Mouse (Mus musculus) testis, postnatal 14 days (tissue): ENCODE measurements around the gene Ncapd2.
"Not testable (repeated sequence)": the region's sequence is repeated elsewhere in the genome, so short reads cannot be mapped to it uniquely, and the experiment has no call there.

Experiments used
- DNase-seq: peaks from one replicate; pipeline ENCODE4 v3.0.0; 2021; ENCODE audit warnings: low spot score

Ncapd2 gene

GRCm38 (mm10) chr6:125164672-125165327 lies 26.7 kb downstream of the Ncapd2 start:
- DNase-seq = peak; percentile 74

GRCm38 (mm10) chr6:125163801-125164657 lies 27.5 kb downstream of the Ncapd2 start:
- no peak for DNase-seq

- not testable (repeated sequence) for DNase-seq
These were observed 28.7 kb downstream of the Ncapd2 start for GRCm38 (mm10) chr6:125162615-125163305.

GRCm38 (mm10) chr6:125161971-125162370 lies 29.5 kb downstream of the Ncapd2 start:
- DNase-seq = not testable (repeated sequence)

- DNase-seq = peak; percentile 78
These were observed 30.4 kb downstream of the Ncapd2 start for GRCm38 (mm10) chr6:125160854-125161760.

- DNase-seq = no peak
These were observed 31.0 kb downstream of the Ncapd2 start for GRCm38 (mm10) chr6:125160558-125160853.

GRCm38 (mm10) chr6:125159773-125160557 lies 31.5 kb downstream of the Ncapd2 start:
- no peak for DNase-seq

- DNase-seq = no peak
These were observed 32.5 kb downstream of the Ncapd2 start for GRCm38 (mm10) chr6:125158944-125159492.

GRCm38 (mm10) chr6:125156903-125157614 lies 34.4 kb downstream of the Ncapd2 start:
- peak; percentile 59 for DNase-seq

GRCm38 (mm10) chr6:125156491-125156890 lies 35.0 kb downstream of the Ncapd2 start:
- no peak for DNase-seq

- no peak for DNase-seq
These were observed 36.2 kb downstream of the Ncapd2 start for GRCm38 (mm10) chr6:125155262-125155661.

- DNase-seq = no peak
These were observed 37.0 kb downstream of the Ncapd2 start for GRCm38 (mm10) chr6:125154550-125154949.

- DNase-seq = no peak
These were observed 37.8 kb downstream of the Ncapd2 start for GRCm38 (mm10) chr6:125153682-125154081.

- no peak for DNase-seq
These were observed 38.5 kb downstream of the Ncapd2 start for GRCm38 (mm10) chr6:125153018-125153389.

GRCm38 (mm10) chr6:125152212-125153017 lies 39.1 kb downstream of the Ncapd2 start:
- peak; percentile 48 for DNase-seq

GRCm38 (mm10) chr6:125149569-125149950 lies 41.9 kb downstream of the Ncapd2 start:
- no peak for DNase-seq

- no peak for DNase-seq
These were observed 42.5 kb downstream of the Ncapd2 start for GRCm38 (mm10) chr6:125148926-125149568.

GRCm38 (mm10) chr6:125148251-125148925 lies 43.1 kb downstream of the Ncapd2 start:
- peak; percentile 81 for DNase-seq
